Mouse (Mus musculus) fat pad, adult 2 months (tissue): ENCODE data around the gene Il1rn.

Experiments
- DNase-seq: peaks from one replicate; pipeline ENCODE4 v3.0.0-alpha.2; 2011; ENCODE audit warnings: low read depth, low spot score; ENCODE audit errors: extremely low read depth

Il1rn gene

DNA sequence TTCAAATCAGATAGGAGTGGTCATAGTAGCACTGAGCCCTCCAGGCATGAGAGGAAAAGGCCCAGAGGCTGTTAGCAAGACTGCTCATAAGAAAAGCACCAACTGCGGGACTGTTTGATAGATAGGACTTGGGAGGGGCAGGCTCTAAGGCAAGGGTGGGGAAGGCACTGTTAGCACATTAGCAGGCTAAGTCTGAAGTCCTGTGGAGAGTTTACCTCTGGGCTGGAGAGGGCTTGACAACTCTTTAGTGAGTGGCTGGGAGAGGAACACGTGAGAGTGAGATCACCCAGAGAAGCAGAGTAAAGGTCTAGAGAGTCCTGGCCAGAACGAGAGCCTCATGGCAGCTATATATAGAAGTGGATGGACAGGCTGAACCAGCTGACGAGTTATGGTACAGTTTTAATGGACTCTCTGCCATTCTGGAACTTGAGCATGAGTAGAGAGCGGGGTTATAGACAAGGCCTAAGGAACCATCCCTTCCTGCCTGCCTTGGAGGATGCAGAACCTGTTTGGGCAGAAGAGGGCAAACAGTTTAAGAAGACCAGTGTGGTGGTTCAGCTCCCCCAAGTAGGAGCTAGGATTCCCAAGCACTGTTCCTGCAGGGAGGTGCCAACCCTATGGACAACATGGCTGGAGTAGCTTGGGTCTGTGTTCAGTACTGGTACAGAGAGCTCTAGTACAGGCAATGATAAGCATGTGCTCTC, 42.2 kb downstream of the Il1rn start:
- peak; percentile 30 for DNase-seq

DNA sequence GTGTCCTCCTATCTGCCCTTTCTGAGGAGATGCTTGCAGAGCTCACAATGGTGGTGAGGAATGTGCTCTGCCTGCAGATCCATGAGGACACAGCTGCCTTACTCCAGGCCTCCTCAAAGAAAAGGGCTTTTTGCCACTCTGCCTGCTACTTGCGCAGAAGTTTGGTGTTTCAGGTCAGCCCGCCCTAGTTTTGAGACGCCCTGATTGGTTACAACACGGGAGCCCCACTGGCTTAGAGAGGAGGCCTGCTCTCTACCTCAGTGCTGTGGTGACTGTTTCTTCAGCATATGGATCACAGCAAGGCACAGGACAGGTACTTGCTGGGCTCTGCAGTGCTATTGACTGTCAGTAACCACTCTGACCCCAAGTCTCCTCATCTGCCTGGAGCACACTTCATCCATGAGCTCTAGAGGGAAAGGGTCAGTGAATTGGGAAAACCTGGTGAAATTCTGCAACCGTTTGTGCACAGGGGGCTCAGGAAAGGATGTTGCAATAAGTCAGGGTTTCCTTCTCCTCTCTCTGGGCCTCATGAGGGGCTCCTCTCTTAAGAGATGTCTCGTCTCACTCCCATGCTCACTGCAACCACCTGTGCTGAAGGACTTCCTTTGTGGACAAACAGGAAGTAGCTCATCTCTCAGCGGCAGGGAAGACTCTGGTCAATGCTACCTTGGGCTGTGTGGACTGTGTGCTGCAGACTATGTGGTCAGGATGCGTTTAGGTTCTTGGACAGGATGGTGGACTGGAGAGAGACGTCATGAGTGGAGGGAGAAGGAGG, 46.0 kb downstream of the Il1rn start:
- no peak for DNase-seq

DNA sequence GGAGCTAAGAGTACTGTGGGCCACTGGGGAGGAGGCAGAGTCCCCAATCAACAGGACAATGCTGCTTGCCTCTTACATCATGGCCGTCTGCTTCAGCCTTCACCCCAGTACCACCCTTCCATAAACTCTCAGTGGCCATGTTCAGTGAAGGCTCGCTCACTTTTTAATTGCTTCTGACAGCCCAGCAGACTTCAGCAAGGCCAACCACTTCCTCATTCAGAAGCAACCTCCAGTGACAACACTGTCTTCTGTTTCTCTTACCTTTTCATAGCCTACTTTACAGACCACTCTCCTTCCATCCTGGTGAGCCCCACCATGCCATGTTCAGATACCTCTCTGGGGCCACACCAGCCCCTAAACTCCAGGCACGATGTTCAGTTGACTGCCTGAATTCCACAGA, 47.0 kb downstream of the Il1rn start:
- no peak for DNase-seq

DNA sequence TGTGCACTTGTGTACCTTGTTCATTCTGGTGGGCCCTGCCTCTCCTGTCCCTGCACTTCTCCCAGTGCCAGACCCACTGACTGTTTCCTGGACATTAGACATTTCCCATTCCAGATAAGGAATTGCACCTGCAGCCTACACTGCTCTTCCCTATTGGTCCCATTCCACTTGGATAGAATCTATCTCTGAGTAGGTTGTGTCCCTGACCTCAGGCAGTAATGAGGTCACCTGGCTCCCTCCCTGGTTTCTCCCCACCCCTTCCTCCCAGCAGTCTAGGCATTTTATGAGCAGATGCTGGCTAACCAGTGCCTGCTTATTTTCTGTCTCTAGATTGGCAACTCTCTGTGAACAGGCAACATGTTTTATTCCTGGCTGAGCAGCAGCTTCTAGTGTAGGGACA, 47.7 kb downstream of the Il1rn start:
- DNase-seq, result no peak

DNA sequence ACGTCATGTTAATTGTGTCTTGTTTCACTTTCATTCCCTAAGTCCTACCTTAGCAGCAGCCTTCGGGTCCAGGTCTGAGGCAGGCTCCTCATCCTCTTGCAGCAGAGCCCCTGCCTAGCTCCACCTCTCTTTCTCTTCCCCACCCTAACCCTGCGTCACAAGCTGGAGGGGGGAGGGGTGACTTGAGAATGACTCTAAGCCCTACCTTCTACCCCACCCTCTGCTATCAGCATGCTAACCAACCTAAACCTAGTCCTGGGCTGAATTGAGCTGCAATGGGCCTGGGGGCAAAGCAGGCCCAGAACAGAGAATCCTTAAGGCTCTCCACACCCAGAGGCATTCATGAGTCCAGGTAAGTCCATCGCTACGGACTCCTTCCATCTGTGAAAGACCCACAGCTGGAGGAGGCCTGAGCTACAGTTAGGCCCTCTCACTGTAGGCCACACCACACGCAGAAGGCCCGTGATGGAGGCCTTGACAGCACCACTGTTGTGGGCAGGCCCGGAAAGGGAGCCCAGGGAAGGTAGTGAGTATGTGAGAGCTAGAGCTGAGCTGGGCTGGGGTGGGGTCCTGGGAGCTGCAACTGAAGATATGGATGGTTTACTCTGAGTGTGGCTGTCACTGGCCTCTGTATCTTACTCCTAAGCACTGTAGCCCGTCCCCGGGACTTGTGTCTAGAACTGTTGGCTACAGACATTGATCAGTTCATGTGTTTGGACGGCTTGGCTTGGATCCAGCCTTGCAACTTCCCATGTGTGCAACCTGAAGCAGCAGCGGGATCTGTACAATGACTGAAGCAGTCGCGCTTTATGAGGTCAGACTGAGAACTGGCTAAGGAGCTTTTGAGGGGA, 48.7 kb downstream of the Il1rn start:
- no peak for DNase-seq

DNA sequence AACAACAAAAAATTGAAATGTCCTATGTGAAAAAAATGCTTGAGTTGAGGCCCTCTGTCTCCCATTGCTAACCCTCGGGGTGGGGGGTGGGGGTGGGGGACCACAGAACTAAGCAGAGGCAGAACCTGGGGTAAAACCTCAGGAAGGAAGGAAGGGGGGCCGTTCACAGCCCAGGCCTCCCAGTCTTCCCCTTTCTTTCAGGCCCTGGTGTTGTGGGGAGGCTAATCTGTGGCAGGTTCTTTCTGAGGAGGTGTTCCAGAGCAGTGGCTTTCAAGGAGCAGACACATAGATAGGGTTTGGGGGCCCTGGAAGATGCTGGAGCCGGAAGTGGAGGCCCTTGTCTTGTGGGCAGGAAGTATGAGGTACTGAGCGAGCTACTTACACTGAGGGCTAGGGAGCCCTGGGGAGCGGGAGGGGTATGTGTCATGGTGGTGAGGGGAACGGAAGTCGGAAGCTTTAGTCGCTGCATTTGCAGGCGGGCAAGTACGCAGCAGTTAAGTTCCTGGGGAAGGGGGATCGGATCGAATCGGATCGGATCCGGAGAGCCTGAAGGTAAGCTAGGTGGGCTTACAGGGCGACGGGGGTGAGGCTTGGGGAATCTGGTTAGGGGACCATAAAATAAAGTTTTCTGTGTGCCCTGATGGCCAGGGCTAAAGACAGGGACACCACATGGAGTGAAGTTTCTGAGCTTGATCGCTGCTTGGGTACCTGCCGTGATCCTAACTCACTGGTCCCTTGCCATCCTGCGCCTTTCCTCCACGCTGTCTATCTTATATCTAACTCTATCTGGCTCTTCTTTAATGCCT, 49.7 kb downstream of the Il1rn start:
- no peak for DNase-seq

DNA sequence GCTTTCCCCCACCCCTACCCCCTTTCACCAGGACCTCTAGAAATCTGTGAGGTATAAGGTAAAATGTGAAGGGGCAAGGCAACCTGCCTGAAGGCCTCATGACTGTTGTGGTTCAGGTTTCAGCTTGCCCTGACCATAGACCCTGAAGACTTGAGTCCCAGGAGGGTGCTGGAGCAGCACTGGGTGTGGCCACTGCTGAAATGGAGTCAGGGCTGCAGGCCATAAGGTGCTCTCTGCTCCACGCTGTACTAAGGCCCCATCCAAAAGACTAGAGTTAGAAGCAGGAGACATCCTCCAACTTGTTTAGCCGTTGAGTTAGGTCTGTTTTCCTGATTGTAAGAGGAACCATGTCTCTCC, 50.3 kb downstream of the Il1rn start:
- no peak for DNase-seq

DNA sequence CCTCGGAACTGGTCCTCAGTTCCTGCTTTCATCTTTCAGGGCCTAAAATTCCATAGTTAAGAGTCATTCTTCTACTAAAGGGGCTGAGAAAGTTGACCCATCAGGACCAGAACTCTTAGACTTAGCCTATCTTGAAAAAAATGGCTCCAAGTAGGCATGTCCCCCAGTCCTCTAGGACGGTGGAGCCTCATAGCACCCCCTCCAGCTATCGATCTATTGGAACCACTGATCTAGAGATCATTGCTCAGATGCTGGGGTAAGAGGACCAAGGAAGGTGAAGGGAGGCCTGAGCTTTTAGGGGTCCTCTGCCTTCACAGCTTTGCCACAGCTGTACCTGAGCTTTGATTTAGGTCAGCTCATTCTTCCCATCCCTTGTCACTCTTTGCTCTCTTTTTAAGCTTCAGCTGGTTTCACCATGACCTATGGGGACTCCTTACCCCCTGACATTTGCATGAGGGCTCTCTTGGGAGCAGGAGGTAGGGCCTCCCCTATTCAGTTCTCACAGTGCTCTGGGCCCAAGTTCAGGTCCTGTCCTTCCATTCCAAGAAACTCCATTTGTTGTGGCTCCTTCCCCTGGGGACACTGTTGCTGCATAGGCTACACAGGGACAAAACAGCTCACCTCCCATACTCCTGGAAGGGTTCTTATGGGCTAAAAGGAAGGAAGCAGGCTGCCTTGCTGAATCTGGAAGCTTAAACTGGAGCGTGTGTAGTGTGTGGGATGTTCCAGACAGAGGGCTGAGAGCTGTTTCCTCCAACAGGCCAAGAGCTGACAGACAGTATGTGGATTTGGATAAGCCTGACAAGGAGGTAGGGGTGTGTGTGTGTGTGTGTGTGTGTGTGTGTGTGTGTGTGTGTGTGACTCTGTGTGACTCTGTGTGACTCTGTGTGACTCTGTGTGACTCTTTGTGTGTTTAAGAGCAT, 51.0 kb downstream of the Il1rn start:
- DNase-seq, result no peak

DNA sequence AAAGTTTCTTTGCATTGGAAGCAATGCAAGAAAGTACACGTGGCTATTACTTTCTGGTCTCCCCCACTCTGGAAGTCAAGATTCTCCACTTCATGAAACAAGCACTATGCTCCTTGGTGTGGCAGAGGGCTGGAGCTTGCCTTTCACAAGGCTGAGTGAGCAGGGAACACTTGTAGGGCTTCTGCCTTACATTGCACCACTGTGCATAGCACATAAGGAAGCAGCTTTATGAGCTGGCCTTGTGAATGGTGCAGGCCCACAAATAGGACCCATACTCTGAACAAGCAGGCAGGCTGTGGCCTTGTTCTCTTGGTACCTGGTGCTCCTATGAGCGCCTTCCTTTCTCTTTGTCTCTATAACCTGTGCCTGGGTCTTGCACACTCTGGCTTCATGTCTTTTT, 56.6 kb downstream of the Il1rn start:
- no peak for DNase-seq

DNA sequence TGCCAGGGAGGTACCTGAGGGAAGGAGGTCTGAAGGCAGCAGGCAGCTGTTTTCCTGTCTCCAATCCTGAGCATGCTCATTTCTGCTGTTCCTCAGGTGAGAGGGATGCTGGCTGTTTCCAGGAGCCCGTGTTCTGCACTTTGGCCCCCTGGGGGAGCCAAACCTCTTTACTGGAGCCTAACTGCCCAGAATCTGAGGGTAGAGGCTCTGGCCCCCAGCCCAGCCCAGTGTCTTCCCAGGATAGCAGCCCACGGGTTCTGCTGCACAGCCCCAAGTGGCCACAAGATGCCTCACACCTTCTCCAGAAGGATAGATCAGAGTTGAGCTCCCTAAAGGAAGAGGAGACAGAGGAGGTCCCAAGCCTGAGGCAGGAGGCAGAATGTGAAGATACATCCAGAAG, 60.5 kb downstream of the Il1rn start:
- no peak for DNase-seq

DNA sequence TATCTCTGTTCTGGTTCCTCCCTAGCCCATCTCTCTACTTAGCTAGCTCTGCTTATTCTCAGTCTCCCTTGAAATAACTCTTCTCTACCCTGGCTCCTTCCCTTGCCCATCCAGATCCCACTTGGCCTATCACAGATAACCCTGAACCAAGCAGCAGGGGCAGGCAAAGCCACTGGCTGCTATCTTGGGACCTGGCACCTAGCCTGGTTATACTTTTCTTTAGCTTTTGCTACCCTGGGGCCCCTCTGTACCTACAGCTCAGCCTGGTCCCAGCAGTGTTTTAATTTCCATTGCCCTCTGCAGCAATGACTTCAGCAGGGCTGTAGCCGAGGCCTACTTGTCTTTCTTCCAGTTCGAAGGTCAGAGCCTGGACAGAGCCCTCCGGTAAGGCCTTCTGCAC, 64.1 kb downstream of the Il1rn start:
- no peak for DNase-seq
